Mouse (Mus musculus) cerebellum, adult 2 months (tissue): ENCODE measurements at regions not wholly inside any gene's neighbourhood (a gene's known extent, or its start where the extent isn't known, plus 50 kb on each side); places are given as distances from the start of the nearest gene placed in this dataset.

Source experiments
- DNase-seq, 2 experiments: peaks; one replicate each; pipeline ENCODE4 v3.0.0; 2021
- H3K27ac ChIP-seq: fragments of 200-500 bp; 2 replicates; pipeline ENCODE4 v1.5.1; 2012; ENCODE audit warnings: low read length, control low read depth, inconsistent platforms; ENCODE audit not compliant: insufficient read depth
- H3K27me3 ChIP-seq: fragments of 200-500 bp; 2 replicates; pipeline ENCODE4 v1.6.1; 2012; ENCODE audit warnings: inconsistent platforms, mild to moderate bottlenecking, low read length, moderate library complexity; ENCODE audit not compliant: control insufficient read depth, insufficient read depth
- H3K4me1 ChIP-seq: fragments of 200-500 bp; 2 replicates; pipeline ENCODE4 v1.6.1; 2011; ENCODE audit warnings: low read length; ENCODE audit not compliant: control insufficient read depth, insufficient read depth
- H3K4me3 ChIP-seq: fragments of 200-500 bp; replicated peaks from 2 replicates; pipeline ENCODE3; 2011; ENCODE audit warnings: mild to moderate bottlenecking, low read depth, low read length, control low read depth; ENCODE audit not compliant: insufficient read depth
- CTCF ChIP-seq: fragments of 200-500 bp; IDR thresholded peaks from 2 replicates; pipeline ENCODE4 v1.5.1; 2011; ENCODE audit warnings: low read depth, mild to moderate bottlenecking, control low read depth, low read length, moderate library complexity, borderline replicate concordance; ENCODE audit not compliant: insufficient read depth
- POLR2A ChIP-seq: fragments of 200-500 bp; IDR thresholded peaks from 2 replicates; pipeline ENCODE4 v1.6.1; 2011; ENCODE audit warnings: low read length, control low read depth, borderline replicate concordance; ENCODE audit not compliant: insufficient read depth
- WGBS: fragments of 180-500 bp; shearing (Covaris S2); methylation state at CpG from one replicate; pipeline ENCODE4 v1.1.7; 2018; 5-methylcytosine and 5-hydroxymethylcytosine counted together

- Histone ChIP-seq H3K4me3 (no peak overlapping the region), H3K27me3 (no peaks in the 10 kb centered on the region), H3K4me1 (no peaks in the 10 kb centered on the region), H3K27ac (no peak overlapping the region)
- TF ChIP-seq CTCF (no peak), POLR2A (no peak)
- no peak for DNase-seq
Measured at GRCm38 (mm10) chr11:24758130-24758529, 680.3 kb downstream of the Bcl11a start.

- Histone ChIP-seq H3K27me3 (no peaks in the 10 kb centered on the region), H3K27ac (no peak overlapping the region), H3K4me1 (no peaks in the 10 kb centered on the region), H3K4me3 (no peak overlapping the region)
- no peak for TF ChIP-seq CTCF
- TF ChIP-seq POLR2A: no peak
- WGBS: 81% methylated on average over 7 of the region's 7 CpGs
- DNase-seq: no peak
Measured at GRCm38 (mm10) chr11:24783470-24783869, 705.6 kb downstream of the Bcl11a start.

GRCm38 (mm10) chr11:24789120-24789519 lies 711.3 kb downstream of the Bcl11a start:
- WGBS: 71% methylated on average over 2 of the region's 2 CpGs
- Histone ChIP-seq H3K4me3 (no peak overlapping the region), H3K27me3 (no peaks in the 10 kb centered on the region), H3K4me1 (no peaks in the 10 kb centered on the region), H3K27ac (no peak overlapping the region)
- DNase-seq: no peak
- no peak for TF ChIP-seq CTCF
- no peak for TF ChIP-seq POLR2A

GRCm38 (mm10) chr11:24795510-24796211 lies 717.8 kb downstream of the Bcl11a start:
- Histone ChIP-seq H3K4me1 (no peaks in the 10 kb centered on the region), H3K27me3 (no peaks in the 10 kb centered on the region), H3K27ac (no peak overlapping the region), H3K4me3 (no peak overlapping the region)
- WGBS: 35% methylated on average over 4 of the region's 4 CpGs
- TF ChIP-seq POLR2A (no peak), CTCF (no peak)
- no peak for DNase-seq

- Histone ChIP-seq H3K4me1 (no peaks in the 10 kb centered on the region), H3K4me3 (no peak overlapping the region), H3K27me3 (no peaks in the 10 kb centered on the region), H3K27ac (no peak overlapping the region)
- WGBS: 57% methylated on average over 8 of the region's 8 CpGs
- peak in 1 of 2 experiments; percentile 2 for DNase-seq
- TF ChIP-seq CTCF: no peak
- TF ChIP-seq POLR2A: no peak
Measured at GRCm38 (mm10) chr11:24804623-24805023, 726.8 kb downstream of the Bcl11a start.

- DNase-seq: no peak
- H3K4me3 ChIP-seq: no peak overlapping the region
- TF ChIP-seq POLR2A (no peak), CTCF (no peak)
- no peaks in the 10 kb centered on the region for H3K4me1 ChIP-seq
- no peak overlapping the region for H3K27ac ChIP-seq
- WGBS: 73% methylated on average over 13 of the region's 13 CpGs
- H3K27me3 ChIP-seq: no peaks in the 10 kb centered on the region
Measured at GRCm38 (mm10) chr11:24829578-24830401, 751.9 kb downstream of the Bcl11a start.

- TF ChIP-seq POLR2A: no peak
- TF ChIP-seq CTCF: no peak
- WGBS: 86% methylated on average over 2 of the region's 2 CpGs
Measured at GRCm38 (mm10) chr11:24830484-24830883, 752.6 kb downstream of the Bcl11a start.

More at GRCm38 (mm10) chr11:24830484-24830883, 752.6 kb downstream of the Bcl11a start:
- DNase-seq: no peak
- H3K4me1 ChIP-seq: no peaks in the 10 kb centered on the region
- no peaks in the 10 kb centered on the region for H3K27me3 ChIP-seq
- no peak overlapping the region for H3K4me3 ChIP-seq
- no peak overlapping the region for H3K27ac ChIP-seq
